Mouse (Mus musculus) neural tube, embryonic 10.5 days (tissue): ENCODE results near the gene Slc8a2.

ENCODE experiments used
- DNase-seq: peaks from one replicate; pipeline ENCODE4 v3.0.0-alpha.2; 2017; ENCODE audit warnings: low spot score; ENCODE audit errors: extremely low spot score

The Slc8a2 gene

GRCm38 (mm10) chr7:16129421-16129845 lies at the start of gene Slc8a2:
Slc8a2 (plus strand) TSS chr7:16129826.
- DNase-seq, result peak; percentile 82

- DNase-seq, result no peak
These were observed 49.7 kb upstream of the Slc8a2 start for GRCm38 (mm10) chr7:16079947-16080346.

DNA sequence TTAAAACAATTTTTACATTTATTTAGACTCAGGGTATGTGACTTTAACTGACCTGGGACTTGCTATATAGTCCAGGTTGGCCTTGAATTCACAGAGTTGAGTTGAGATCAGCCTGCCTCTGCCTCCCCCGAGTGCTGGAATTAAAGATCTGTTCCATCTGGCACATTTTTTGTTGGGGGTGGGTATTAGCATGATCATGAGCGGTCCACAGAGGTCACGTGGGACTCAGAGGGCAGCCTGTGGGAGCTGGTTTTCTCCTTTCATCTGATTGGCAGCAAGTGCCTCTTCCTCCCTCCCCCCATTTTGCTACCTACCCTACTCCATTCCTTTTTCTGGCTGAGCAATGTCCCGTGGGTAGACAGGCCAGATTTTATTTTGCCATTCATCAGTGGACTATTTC lies 49.0 kb upstream of the Slc8a2 start:
- DNase-seq, result no peak

GRCm38 (mm10) chr7:16083361-16083760 lies 46.3 kb upstream of the Slc8a2 start:
- DNase-seq, result no peak

DNA sequence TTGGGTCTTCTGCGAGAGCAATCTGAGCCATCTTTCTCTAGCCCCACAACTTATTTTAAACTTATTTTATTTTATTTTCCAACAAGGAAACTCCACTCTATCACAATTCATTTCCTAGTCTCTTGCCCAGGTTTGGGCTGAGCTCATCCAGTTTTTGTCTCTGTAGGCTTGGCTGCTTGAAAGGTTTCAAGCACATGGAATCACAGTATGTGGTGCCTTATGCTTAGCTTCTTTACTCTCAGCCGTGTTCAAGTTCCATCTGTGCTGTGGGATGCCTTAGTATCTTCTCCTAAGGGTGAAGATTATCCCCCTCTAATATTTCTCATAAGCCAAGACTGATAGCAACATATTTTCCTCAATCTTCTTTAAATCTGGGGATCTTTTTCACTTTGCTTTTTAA lies 42.0 kb upstream of the Slc8a2 start:
- no peak for DNase-seq

DNA sequence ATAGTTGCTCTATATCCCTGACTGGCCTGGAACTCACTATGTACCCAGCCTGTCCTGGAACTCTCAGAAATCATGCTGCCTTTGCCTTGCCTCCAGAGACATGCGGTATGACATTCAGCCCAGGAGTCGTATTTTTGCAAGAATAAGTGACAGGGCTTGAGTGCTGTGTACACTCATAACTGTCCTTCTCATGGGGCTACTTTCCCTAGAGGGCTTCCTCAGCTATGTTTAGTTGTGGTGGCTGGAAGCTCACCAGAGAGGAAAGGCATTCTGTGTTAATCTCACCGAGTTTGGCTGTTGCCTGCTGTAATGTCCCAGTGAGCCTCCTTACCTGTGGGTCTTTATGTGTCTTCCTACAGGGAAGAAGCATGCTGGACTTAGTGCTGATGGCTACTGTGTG lies 35.0 kb upstream of the Slc8a2 start:
- DNase-seq, result no peak

DNA sequence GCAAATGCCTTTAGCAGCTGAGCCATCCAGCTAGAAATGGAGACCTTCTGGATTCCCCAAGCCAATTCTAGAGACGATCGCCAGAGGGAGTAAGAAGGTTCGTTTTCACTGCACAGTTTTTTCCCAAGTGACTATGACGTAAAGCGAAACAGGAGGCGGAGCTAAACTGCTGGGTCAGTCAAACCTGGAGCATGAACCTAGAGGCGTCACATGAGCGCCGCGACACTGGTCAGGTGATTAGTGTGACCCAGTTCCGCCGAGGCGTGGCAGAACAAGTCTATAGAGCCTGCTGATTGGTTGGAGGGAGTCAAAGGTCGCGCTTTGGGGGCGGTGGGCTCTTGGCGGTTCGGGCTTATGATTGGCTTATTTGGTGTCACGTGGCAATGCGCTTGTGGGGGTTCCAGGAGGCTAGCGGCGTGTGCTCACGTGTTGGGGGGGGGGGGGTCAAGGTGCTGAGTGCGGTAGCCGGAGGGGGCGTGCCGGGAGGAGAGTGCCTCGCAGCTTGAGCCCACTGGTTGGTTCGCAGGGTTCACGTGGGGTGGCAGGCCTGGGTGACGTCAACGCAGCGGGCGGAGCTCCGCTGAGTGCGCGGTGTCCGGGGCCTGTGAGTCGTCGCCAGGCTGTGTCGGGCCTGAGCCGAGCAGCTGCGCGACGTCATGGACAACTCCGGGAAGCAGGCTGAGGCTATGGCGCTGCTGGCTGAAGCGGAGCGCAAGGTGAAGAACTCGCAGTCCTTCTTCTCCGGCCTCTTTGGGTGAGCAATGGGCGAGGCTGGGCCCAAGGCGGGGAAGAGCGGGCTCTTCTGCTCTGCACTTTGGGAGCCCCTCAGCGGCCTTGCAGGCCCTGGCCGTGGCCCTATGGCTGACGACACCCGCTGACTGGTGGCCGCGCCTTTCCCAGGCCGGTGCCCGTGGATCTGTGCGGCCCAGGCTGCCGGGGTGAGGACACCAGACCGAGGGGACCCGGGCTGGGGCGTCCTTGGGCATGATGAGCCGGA lies 31.3 kb upstream of the Slc8a2 start, which contains the start of gene Napa:
TSS of gene Napa (plus strand) at position 438 of the 997 bp plus-strand sequence.
- DNase-seq, result peak; percentile 99

DNA sequence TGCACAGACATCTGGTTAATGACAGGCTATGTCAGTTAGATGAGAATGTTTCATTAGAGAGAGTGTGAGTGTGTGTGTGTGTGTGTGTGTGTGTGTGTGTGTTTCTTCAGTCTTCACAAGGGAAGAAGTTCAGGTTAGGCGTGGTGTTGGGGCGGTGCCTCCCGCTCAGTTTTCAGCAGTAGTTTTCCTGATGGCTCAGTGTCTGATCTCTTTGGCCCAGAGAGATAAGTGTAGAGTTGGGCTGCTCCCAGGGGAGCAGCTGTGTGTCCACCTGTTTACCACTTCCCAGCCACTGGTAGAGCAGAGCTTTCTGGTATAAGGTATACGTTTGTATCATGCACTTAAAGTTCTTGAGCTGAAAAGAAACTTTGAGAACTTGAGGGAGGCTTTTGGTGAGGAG lies 29.7 kb upstream of the Slc8a2 start:
- DNase-seq, result no peak

- no peak for DNase-seq
These were observed 28.5 kb upstream of the Slc8a2 start for GRCm38 (mm10) chr7:16101081-16101480.

GRCm38 (mm10) chr7:16101726-16102475 lies 27.7 kb upstream of the Slc8a2 start:
- DNase-seq, result no peak

GRCm38 (mm10) chr7:16102686-16103226 lies 26.9 kb upstream of the Slc8a2 start:
- no peak for DNase-seq

DNA sequence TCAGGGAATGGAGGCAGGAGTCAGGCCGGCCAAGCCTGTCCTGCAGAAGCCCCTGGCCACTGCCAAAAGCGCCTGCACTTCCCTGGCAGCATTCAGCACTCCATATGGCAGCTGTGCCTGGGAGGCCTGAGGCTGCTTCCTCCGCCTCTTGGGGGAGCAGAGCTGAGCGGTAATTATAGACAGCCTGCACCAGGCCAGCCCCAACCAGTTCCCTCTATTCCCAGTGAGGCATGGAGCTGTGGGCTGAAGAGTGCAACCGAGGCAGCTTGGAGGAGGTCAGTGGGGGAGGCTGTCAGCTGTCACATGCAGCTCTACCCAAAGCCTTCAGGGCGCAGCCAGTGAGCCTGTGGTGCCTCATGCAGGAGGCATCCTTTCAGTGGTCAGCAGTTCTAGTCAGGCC lies 25.9 kb upstream of the Slc8a2 start:
- no peak for DNase-seq

DNA sequence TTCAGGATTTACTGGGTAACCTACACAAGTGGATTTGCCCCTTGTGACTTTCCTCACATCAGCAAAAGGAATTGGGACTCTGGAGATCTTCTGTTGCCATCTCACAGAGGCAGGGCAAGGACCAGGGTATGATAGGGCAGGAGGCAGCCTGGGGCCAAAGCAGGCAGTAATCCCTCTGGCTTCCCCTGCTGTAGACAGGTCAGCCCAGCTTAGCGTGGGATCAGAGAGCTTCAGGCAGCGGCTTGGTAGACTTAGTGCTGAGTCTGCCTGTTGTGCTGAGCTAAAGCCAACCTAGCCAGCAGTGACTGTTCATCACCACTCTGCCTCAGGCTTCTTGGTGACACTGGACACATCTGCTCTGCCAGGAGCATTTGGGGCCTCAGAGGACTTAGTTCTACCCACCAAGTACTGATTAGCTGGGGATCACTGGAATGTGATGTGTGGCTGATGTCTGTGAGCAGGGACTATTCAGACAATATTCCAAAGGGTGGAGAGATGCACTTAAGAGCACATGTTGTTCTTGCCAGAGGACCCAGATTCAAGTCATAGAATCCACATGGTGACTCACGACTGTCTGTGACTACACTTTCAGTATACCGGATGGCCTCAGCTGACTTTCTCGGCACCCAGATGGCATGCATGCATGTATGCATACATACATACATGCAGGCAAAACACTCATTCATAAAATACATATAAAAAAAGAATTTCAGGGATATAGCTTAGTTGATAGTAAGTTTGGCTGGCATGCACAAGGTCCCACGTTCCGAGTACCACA lies 24.8 kb upstream of the Slc8a2 start:
- no peak for DNase-seq

- DNase-seq, result no peak
These were observed 20.6 kb upstream of the Slc8a2 start for GRCm38 (mm10) chr7:16108886-16109542.

GRCm38 (mm10) chr7:16110158-16110557 lies 19.5 kb upstream of the Slc8a2 start:
- no peak for DNase-seq

- no peak for DNase-seq
These were observed 18.1 kb upstream of the Slc8a2 start for GRCm38 (mm10) chr7:16111284-16112090.

GRCm38 (mm10) chr7:16116418-16116817 lies 13.2 kb upstream of the Slc8a2 start:
- no peak for DNase-seq

DNA sequence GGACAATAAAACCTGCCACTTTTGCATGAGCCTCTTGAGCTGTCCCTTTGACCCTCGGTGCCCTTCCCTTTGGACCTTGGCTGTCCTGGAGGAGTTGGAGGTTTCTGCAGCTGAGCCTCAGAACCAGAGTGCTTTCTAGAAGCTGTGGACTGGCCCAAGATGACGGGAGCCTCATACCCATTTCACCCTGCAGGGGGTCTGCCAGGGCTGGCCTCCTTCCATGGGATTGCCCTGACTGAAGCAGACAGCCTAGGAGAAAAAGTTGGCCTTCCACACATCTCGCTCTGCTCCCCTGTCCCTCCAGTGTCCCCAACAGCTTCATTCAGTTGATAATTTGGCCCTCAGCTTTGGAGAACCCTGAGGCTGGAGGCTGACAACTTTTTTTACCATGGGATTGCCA lies 12.5 kb upstream of the Slc8a2 start:
- no peak for DNase-seq

- DNase-seq, result peak; percentile 95
These were observed 9.9 kb upstream of the Slc8a2 start, which contains the start of gene Kptn for GRCm38 (mm10) chr7:16119569-16120261. Kptn (plus strand) TSS chr7:16119895.
